Mouse (Mus musculus) large intestine, adult 2 months (tissue): ENCODE data around the gene Uap1l1. TPM values are rescaled to one million over a fixed set of nuclear protein-coding genes. Genes with fewer than 3 reads are reported as not detected.

Source experiments
- DNase-seq: peaks from one replicate; pipeline ENCODE4 v3.0.0-alpha.2; 2012; ENCODE audit warnings: low read depth, low spot score
- WGBS: fragments of 180-500 bp; shearing (Covaris S2); methylation state at CpG from one replicate; pipeline ENCODE4 v1.1.7; 2018; 5-methylcytosine and 5-hydroxymethylcytosine counted together
- polyA plus RNA-seq: library from polyadenylated mRNA; depleted of rRNA; stranded (reverse); fragments of >200 nt; gene quantifications from 2 replicates; pipeline ENCODE4 v1.2.3, GENCODE M21; 2012; rRNA removed

The Uap1l1 gene
- polyA plus RNA-seq, 1 experiment, result 61.6 TPM

DNA sequence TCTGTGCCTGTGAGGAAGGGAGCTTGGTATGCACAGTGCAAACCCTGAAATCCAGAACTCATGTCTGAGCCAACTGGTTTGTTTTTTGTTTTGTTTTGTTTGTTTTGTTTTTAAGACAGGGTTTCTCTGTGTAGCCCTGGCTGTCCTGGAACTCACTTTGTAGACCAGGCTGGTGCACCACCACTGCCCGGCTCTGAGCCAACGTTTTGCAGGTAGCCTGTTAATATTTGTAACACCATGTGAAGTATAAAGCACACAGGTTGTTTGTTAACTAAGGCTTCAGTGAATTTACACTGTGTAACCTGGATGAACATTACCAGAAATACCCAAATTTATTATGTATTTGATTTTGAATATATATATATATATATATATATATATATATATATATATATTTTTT is 39.4 kb downstream of the Uap1l1 start:
- 58% methylated on average over 2 of the region's 2 CpGs for WGBS
- no peak for DNase-seq

GRCm38 (mm10) chr2:25320084-25320483 is 45.4 kb downstream of the Uap1l1 start:
- 35% methylated on average over 2 of the region's 2 CpGs for WGBS
- no peak for DNase-seq

- 10% methylated on average over 58 of the region's 58 CpGs for WGBS
- DNase-seq, result no peak
These were observed 46.3 kb downstream of the Uap1l1 start, which contains the start of gene Grin1 for GRCm38 (mm10) chr2:25318971-25319773. TSS of gene Grin1 (minus strand) at chr2:25319187.

DNA sequence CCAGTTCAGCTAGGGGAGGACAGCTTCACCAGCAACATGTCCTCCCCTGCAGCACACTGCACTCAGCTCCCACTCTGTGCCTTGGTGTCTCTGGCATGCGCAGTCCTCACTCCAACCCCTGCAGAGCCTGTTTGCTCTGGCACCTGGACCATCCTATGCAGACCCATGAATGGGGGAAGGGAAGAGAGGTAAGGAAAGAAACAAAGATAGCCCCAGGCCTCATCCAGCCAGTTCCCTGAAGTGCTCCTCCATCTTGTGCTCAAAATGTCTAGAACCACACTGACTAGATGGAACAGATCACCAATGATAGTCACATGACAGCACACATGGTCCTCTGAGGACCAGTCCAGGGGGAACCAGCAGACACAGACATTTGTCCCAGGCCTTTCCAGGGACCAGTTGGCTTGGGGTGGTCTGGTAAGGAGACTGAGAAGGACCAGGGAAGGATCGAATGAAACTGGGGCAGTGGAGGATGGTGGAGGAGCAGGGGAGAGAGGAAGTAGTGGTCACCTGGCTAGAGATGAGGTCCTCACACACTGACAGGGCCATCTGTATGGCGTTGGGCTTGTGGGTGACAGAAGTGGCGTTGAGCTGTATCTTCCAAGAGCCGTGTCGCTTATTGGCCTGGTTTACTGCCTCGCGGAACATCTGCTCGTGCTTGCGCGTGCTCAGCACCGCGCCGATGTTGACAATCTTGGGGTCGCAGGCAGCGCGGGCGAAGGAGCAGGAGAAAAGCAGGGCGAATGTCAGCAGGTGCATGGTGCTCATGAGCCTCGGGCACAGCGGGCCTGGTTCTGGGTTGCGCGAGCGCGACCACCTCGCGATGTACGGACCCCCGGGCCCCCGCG is 47.1 kb downstream of the Uap1l1 start:
- WGBS, result 5% methylated on average over 31 of the region's 31 CpGs
- no peak for DNase-seq

DNA sequence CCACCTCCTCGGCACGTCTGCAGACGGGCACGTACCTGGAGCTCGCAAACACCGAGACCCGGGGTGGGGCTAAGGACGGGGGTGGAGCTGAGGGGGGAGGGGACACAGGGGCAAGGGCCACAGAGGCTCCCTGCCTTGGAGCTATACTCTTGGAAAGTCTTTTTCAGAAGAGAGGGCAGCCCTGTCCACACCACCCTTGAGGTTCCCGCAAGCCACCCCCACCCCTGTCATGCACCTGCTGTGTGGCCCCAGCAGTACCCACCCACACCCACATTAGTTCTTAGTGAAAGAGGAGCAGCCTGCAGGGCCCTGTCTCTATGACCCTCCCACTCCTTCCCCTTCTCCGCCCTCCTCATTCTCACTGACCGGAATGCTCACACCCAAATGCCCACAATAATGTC is 54.0 kb downstream of the Uap1l1 start:
- 5% methylated on average over 11 of the region's 11 CpGs for WGBS
- no peak for DNase-seq

DNA sequence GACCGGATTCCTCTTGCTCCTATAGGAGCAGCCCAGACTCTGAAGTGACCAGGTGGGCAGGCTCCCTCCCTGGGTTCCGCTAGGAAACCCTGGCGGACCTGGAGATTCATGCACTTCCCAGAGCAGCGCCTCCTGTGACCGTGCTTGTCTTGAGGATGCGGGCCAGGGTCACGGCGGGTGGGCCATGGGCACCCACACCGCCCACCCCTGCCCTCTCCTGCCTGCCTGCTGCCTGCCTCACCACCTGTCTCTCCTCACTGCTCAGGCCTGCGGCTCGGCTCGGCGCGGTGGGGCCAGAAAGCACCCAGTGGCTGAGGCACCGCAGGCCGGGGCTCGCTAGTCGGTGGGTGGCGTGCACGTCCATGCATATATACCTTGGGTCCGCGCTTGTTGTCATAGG is 54.5 kb downstream of the Uap1l1 start:
- DNase-seq, result no peak

GRCm38 (mm10) chr2:25310180-25310579 is 55.3 kb downstream of the Uap1l1 start:
- WGBS, result 56% methylated on average over 10 of the region's 10 CpGs

More for the DNA sequence above, 54.5 kb downstream of the Uap1l1 start:
- 3% methylated on average over 22 of the region's 22 CpGs for WGBS

More at GRCm38 (mm10) chr2:25310180-25310579, 55.3 kb downstream of the Uap1l1 start:
- DNase-seq, result no peak

Other genes starting within 250 kb of the Uap1l1 start
- gene Nrarp, start 184.9 kb downstream of the Uap1l1 start, polyA plus RNA-seq, result 23.6 and 24.9 TPM in 2 replicates
- 22.7 and 31.7 TPM in 2 replicates for gene Tor4a, start 168.8 kb downstream of the Uap1l1 start, polyA plus RNA-seq
- 60.9 and 89.7 TPM in 2 replicates for gene Nelfb, start 154.2 kb downstream of the Uap1l1 start, polyA plus RNA-seq
- not detected in 2 replicates for gene Stpg3, start 151.0 kb downstream of the Uap1l1 start, polyA plus RNA-seq
- not detected in 2 replicates for gene Fam166a, start 146.9 kb downstream of the Uap1l1 start, polyA plus RNA-seq
- 937 and 978 TPM in 2 replicates for gene Tubb4b, start 141.0 kb downstream of the Uap1l1 start, polyA plus RNA-seq
- gene Slc34a3, start 131.3 kb downstream of the Uap1l1 start, polyA plus RNA-seq, result 0.52 and 2.9 TPM in 2 replicates
- not detected in 2 replicates for gene Rnf224, start 128.9 kb downstream of the Uap1l1 start, polyA plus RNA-seq
- 18.0 and 33.6 TPM in 2 replicates for gene Rnf208, start 123.4 kb downstream of the Uap1l1 start, polyA plus RNA-seq
- gene Cysrt1, start 123.2 kb downstream of the Uap1l1 start, polyA plus RNA-seq, result 1.6 and 1.8 TPM in 2 replicates
- gene AL732309.1, start 118.8 kb downstream of the Uap1l1 start, polyA plus RNA-seq, result 24.7 and 33.9 TPM in 2 replicates
- 30.4 and 35.0 TPM in 2 replicates for gene Tmem203, start 110.2 kb downstream of the Uap1l1 start, polyA plus RNA-seq
- 212 and 278 TPM in 2 replicates for gene Tprn, start 103.1 kb downstream of the Uap1l1 start, polyA plus RNA-seq
- gene Ssna1, start 93.2 kb downstream of the Uap1l1 start, polyA plus RNA-seq, result 47.8 and 56.0 TPM in 2 replicates
- gene Anapc2, start 93.2 kb downstream of the Uap1l1 start, polyA plus RNA-seq, result 64.2 and 103 TPM in 2 replicates
- not detected in 2 replicates for gene Tmem210, start 77.5 kb downstream of the Uap1l1 start, polyA plus RNA-seq
- gene Lrrc26, start 75.8 kb downstream of the Uap1l1 start, polyA plus RNA-seq, result 92.7 and 108 TPM in 2 replicates
- 0.48 and 0.63 TPM in 2 replicates for gene Grin1, start 46.5 kb downstream of the Uap1l1 start, polyA plus RNA-seq
- gene Man1b1, start 33.3 kb downstream of the Uap1l1 start, polyA plus RNA-seq, result 27.5 and 31.2 TPM in 2 replicates
- 24.2 and 28.6 TPM in 2 replicates for gene Dpp7, start 9.3 kb downstream of the Uap1l1 start, polyA plus RNA-seq
- gene Sapcd2, start 6.6 kb upstream of the Uap1l1 start, polyA plus RNA-seq, result 26.0 and 26.7 TPM in 2 replicates
- 36.7 and 40.4 TPM in 2 replicates for gene Entpd2, start 30.2 kb upstream of the Uap1l1 start, polyA plus RNA-seq
- 91.9 and 126 TPM in 2 replicates for gene Npdc1, start 33.7 kb upstream of the Uap1l1 start, polyA plus RNA-seq
- gene Fut7, start 57.6 kb upstream of the Uap1l1 start, polyA plus RNA-seq, result 0.52 and 0.88 TPM in 2 replicates
- gene Abca2, start 63.0 kb upstream of the Uap1l1 start, polyA plus RNA-seq, result 7.5 and 12.4 TPM in 2 replicates
- 1.3 and 1.4 TPM in 2 replicates for gene Clic3, start 91.2 kb upstream of the Uap1l1 start, polyA plus RNA-seq
- 45.6 and 48.9 TPM in 2 replicates for gene Paxx, start 95.4 kb upstream of the Uap1l1 start, polyA plus RNA-seq
- gene Ptgds, start 104.4 kb upstream of the Uap1l1 start, polyA plus RNA-seq, result 0.53 and 1.0 TPM in 2 replicates
- not detected in 2 replicates for gene Lcn12, start 128.2 kb upstream of the Uap1l1 start, polyA plus RNA-seq
- gene Fbxw5, start 135.1 kb upstream of the Uap1l1 start, polyA plus RNA-seq, result 26.7 and 31.7 TPM in 2 replicates
- gene C8g, start 136.0 kb upstream of the Uap1l1 start, polyA plus RNA-seq, result 2.1 and 2.9 TPM in 2 replicates
- gene Traf2, start 181.3 kb upstream of the Uap1l1 start, polyA plus RNA-seq, result 19.6 and 20.8 TPM in 2 replicates
- gene Edf1, start 192.2 kb upstream of the Uap1l1 start, polyA plus RNA-seq, result 200 and 273 TPM in 2 replicates
- 0.97 and 8.1 TPM in 2 replicates for gene Mamdc4, start 209.2 kb upstream of the Uap1l1 start, polyA plus RNA-seq
- 37.3 and 44.6 TPM in 2 replicates for gene Phpt1, start 209.5 kb upstream of the Uap1l1 start, polyA plus RNA-seq
- gene Ajm1, start 216.1 kb upstream of the Uap1l1 start, polyA plus RNA-seq, result 0.43 and 0.69 TPM in 2 replicates
- gene Rabl6, start 242.8 kb upstream of the Uap1l1 start, polyA plus RNA-seq, result 35.8 and 52.6 TPM in 2 replicates